Mouse (Mus musculus) neural tube, embryonic 14.5 days (tissue): ENCODE measurements around the gene Gmnn. TPM values are rescaled to one million over a fixed set of nuclear protein-coding genes. Genes with fewer than 3 reads are reported as not detected.

Source experiments
- polyA plus RNA-seq: library from polyadenylated mRNA; unstranded; fragments of >200 nt; fragmentation: Nextera tagmentation; extraction: Ambion mirVana; gene quantifications from 2 replicates; pipeline ENCODE4 v1.2.1, GENCODE M21; 2014

Gmnn gene
- polyA plus RNA-seq, 1 experiment from 2014 or later, result 9.9 TPM

Other genes starting within 250 kb of the Gmnn start
- gene Ripor2, start 179.7 kb downstream of the Gmnn start, polyA plus RNA-seq, result 28.1 and 28.6 TPM in 2 replicates
- not detected in 2 replicates for gene Armh2, start 20.7 kb downstream of the Gmnn start, polyA plus RNA-seq
- 34.3 and 51.9 TPM in 2 replicates for gene BC005537, start 39.7 kb upstream of the Gmnn start, polyA plus RNA-seq
- 47.8 and 51.2 TPM in 2 replicates for gene Acot13, start 69.6 kb upstream of the Gmnn start, polyA plus RNA-seq
- gene Tdp2, start 69.8 kb upstream of the Gmnn start, polyA plus RNA-seq, result 33.9 and 36.0 TPM in 2 replicates
- 6.1 and 7.0 TPM in 2 replicates for gene D130043K22Rik, start 83.2 kb upstream of the Gmnn start, polyA plus RNA-seq
- 15.4 and 16.3 TPM in 2 replicates for gene Aldh5a1, start 175.7 kb upstream of the Gmnn start, polyA plus RNA-seq
- gene Gpld1, start 181.2 kb upstream of the Gmnn start, polyA plus RNA-seq, result 2.3 and 3.9 TPM in 2 replicates